Mouse (Mus musculus): ENCODE data around the gene Lrrk2.
A peak's percentile ranks its signal among the peaks of the same experiment; 100 is the strongest.

The Lrrk2 gene

DNA sequence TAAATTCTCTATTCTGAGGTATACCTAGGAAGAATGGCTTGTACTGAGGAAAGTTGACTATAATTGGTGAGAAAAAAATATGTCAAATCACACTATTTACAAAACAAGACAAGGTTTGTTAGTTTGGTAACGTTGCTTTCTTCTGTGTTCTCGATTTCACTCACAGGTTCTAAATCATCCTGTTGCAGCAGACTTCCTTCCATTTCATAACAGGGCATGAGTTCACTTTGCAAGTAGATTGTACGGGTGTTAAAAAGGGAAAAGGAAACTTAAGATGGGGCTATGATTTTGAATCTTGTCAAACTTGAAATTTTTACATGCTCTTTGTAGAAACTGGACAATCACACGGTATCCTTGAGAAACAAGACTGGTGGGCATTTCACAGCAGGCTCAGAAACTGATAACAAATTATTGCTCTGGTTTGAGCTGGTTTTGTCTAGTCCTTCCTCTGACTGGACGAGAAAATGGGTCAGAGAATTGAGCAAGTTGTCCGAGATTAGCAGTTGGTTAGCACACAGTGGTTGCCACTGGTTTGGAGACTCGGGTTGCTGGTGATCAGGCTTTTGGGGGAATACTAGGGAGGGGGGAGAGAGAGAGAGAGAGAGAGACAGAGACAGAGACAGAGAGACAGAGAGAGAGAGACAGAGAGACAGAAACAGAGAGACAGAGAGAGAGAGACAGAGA is 13.0 kb downstream of the Lrrk2 start:
- DNase-seq (ENCODE audit: low spot score): no peak

DNA sequence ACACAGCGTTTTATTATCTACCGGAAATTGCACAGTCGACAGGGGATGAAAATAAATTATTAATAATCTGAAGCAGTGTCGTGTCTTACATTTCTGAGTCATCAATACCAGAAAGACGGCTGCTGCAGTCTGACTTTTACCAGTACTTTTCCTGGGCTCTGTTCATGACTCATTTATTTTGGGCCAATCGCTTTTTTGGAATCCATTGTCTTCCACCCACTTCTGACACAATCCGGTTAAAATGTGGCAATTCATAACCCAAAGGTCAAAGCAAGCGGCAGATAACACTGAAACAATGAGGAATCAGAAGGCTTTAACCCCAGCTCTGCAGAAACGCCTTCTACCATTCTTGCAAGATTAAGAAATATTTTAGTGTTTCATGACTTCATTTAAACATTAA is 17.7 kb downstream of the Lrrk2 start:
- DNase-seq (ENCODE audit: low spot score): no peak

DNA sequence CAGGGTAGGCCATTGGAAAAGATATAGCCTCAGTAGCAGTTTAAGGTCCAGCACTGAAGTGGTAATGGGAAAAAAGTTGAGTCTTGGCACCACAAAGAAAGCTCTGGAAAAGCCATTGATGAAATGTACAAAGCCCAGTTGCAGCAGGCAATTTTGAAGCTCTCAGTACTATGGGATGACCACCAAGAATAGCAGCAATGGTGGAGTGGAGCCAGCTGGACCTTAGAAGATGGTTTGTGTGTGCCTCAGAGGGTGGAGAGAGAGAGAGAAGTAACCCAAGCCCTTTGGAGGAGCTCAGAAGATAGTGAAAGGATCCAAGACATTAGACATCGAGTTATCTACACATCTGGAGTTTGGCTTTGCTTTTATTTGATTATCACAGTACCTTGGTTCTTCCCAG is 20.1 kb downstream of the Lrrk2 start:
- no peak for DNase-seq (ENCODE audit: low spot score)

DNA sequence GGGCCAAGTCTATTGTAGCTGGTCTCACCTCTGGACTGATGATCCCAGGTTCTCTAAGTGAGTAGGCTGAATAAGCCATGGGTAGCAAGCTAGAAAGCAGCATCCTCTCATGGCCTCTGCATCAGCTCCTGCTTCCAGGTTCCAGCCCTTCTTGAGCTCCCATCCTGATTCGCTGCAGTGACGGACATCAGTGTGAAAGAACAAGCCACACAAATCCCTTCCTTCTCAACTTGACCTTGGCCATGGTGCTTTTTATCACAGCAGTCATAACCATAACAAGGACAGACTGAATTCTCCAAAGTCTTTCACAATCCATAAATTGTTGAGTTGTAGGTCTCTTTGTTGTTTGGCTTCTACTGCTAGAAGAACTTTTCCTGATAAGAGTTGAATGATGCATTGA is 20.9 kb downstream of the Lrrk2 start:
- DNase-seq (ENCODE audit: low spot score): no peak

DNA sequence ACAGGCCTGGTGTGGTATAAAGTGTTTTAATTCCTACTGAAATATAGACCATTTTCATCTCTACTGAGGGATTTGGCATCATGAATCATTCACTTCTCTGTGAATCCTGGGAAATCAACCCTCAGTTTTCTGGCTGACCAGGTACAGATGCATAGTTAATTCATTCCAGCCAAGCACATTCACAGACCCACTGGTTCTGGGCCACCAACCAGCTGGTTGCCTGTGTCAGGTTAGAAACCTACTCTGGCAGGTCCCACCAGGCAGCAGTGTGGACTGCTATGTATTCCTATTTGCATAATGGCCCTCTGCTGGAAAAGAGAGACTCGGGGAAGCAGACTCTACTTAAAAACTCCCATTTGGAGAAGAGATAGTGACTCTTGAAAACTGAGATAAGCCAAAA is 27.9 kb downstream of the Lrrk2 start:
- no peak for DNase-seq (ENCODE audit: low spot score)

DNA sequence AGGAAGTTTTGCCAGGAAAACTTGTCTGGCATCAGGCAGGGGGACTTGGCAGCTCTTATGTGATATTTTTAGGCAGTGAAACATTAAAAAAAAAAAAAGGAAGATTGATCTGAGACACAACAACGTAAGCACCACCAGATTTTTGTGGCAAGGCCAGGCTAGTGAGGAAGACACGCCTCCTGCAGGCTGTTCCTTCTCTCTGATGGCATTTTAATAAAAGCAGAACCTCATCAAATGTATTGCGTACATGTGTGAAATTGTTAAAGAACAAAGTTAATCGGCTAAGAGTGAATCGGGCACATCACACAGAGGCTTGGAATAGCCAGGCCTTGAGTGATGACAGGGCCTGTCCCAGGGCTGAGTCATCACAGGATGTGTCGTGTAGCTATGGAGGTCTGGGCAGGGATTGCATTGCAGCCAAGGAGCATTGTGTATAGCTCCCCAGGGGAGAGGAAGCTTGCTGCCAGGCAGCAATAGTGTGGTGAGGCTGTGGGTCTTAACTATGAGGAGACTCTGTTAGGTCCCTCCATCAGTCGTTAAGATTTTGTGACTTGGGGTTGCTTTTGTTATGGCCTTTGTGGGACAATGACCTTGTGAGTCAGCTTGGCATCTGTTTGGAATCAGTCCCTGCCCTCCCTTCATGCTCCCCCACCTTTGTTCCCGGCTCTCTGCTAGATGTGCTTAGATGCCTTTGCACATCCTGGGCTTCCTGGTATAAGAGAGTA is 30.2 kb downstream of the Lrrk2 start:
- peak; percentile 38 for DNase-seq (ENCODE audit: low spot score)

DNA sequence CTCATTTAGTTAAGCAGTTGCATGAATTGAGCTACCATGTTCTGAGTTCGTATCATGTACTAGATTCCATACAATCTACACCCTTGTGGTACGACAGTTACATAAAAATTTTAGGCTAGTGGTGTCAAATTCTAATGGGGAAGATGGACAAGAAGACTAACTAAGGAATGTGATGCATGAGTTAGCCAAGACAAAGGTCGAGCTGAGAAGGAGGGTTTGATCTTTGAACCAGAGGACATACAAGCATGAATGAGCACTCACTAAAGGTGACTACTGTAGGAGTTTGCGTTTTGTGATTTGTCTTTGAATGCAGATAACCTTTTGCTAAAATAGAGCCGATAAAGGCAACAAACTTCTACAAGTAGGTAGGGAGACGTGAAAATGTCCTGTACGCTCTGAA is 31.1 kb downstream of the Lrrk2 start:
- no peak for DNase-seq (ENCODE audit: low spot score)

DNA sequence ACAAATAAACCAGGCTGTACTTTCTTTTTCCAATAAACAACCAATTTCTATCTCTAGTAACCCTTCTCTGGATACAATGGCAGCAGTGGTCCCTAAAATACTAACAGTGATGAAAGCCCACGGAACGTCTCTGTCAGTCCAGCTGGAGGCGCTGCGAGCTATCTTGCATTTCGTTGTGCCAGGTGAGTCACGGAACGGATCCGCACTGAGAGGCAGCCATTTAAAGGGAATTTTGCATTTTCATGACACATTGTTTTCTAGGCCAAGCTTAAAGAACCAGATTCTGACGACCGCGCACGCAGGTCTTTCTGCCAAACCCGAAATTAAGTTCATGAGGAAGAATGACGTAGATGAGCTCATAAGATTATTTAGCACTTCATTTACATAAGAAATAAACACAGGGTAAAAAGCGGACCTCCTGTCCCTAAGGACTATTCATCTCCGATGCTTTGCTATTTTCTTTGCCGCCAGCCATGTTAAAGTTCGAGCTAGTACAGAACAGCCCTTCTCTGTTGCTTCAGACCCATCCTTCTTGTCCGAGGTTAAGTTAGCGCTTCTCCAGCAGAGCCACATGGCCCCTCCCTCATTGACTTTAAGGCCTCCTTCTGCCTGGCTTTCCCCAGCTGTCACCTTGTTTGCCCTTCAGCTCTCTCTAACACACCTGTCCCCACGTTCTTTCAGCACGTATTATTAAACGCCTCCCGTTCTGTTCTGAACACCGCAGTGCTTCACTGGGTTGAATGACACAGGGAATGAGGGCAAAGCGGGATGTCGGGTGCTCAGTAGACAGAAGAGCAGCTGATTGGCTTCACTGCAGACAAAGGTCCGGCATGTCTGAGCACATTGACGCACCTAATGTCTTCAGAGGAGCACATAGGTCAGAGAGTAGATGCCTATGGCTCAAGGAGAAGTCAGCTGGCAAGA is 36.5 kb downstream of the Lrrk2 start:
- peak; percentile 55 for DNase-seq (ENCODE audit: low spot score)

DNA sequence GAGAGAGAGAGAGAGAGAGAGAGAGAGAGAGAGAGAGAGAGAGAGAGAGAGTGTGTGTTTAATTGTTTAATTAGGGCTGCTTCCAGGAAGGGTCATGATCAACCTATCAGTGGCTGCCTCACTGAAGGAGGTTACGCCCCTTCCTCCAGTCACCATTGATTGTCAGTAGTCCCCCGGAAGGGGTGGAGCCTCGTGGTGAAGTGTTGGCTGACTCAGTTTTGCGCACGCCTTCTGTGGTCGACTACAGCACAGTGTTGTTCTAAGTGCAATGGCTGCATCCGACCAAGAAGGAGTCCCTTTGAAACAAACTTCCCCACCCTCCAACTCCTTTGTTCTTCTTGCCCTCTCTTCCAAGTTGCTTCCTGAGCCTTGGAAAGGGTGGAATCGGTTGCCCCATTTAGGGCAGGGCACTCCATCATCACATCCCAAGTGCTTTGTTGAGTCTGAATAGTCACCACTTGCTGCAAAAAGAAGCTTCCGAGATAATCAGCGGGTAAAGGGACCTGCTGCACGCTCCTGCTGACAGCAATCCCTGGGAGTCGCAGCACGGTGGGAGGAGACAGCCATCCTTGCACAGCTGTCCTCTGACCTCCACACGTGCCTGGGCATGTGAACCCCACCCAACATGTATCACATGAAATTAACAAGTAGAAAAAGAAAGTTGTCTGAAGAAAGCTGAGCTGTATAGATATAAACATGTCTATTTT is 62.4 kb downstream of the Lrrk2 start:
- no peak for DNase-seq (ENCODE audit: low spot score)

DNA sequence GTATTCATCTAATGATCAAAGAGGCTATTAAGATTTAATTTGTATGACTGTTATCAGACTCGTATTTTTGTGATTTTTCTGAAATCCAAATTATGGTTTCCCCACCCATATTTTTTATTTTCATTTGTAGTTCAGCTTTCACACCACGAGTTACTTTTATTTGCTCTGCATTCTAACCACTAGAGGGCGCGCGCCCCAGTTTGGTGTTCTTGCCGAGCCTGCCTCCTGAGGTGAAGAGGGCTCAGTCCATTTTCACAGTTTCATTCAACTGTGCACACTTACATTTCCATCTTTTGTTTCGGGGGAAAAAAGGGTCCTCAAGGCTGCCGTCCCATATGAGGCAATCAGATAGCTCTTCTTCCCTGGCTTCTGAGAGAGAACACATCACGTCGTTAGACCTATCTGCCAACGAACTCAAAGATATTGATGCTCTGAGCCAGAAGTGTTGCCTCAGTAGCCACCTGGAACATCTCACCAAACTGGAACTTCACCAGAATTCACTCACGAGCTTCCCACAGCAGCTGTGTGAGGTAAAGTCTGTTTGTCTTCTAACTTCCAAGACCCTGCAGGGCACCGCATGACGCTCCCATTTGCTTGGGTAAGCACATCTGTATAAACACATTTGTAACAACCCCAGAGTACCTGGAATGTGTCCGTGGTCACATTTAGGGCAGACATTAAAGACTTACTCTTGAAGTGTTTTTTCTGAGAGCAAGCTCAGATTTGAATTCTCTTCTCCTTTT is 64.0 kb downstream of the Lrrk2 start:
- DNase-seq (ENCODE audit: low spot score): peak; percentile 71

DNA sequence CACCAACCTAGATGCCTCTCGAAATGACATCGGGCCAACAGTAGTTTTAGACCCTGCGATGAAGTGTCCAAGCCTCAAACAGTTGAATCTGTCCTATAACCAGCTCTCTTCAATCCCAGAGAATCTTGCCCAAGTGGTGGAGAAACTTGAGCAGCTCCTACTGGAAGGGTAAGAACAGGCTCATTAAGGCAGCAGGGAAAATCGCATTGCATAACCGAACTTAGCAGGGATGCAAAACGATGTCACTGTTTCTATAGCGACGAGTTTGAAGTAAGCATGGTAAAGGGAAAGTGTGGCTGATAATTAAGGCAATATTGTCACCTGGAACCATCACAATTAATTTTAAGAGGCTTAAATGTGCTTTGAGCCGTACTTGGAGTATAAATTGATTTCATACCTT is 65.8 kb downstream of the Lrrk2 start:
- DNase-seq (ENCODE audit: low spot score): no peak

DNA sequence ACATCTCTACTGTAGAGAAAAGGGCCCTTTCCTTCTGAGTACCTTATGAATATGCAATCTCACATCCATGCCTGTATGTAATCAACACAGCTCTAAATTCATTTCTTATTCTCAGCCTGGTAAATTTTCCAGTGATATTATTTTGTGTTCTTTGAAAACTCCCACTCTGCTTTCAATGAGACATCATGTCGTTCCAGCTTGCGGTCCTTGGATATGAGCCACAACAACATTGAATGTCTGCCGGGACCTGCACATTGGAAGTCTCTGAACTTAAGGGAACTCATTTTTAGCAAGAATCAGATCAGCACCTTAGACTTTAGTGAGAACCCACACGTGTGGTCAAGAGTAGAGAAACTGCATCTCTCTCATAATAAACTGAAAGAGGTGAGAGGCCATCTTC is 72.5 kb downstream of the Lrrk2 start:
- no peak for DNase-seq (ENCODE audit: low spot score)

DNA sequence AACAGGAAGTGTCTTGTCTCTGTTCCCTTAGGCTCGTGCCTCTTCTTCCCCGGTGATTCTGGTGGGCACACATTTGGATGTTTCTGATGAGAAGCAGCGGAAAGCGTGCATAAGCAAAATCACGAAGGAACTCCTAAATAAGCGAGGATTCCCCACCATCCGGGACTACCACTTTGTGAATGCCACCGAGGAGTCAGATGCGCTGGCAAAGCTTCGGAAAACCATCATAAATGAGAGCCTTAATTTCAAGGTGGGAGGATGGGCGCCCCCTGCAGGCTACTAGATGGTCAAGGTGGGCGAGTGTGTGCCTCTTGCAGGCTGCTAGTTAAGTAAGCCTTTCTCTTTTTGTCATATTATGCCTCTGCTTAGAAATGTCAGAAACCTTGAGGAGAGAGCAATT is 79.1 kb downstream of the Lrrk2 start:
- DNase-seq (ENCODE audit: low spot score): peak; percentile 30

DNA sequence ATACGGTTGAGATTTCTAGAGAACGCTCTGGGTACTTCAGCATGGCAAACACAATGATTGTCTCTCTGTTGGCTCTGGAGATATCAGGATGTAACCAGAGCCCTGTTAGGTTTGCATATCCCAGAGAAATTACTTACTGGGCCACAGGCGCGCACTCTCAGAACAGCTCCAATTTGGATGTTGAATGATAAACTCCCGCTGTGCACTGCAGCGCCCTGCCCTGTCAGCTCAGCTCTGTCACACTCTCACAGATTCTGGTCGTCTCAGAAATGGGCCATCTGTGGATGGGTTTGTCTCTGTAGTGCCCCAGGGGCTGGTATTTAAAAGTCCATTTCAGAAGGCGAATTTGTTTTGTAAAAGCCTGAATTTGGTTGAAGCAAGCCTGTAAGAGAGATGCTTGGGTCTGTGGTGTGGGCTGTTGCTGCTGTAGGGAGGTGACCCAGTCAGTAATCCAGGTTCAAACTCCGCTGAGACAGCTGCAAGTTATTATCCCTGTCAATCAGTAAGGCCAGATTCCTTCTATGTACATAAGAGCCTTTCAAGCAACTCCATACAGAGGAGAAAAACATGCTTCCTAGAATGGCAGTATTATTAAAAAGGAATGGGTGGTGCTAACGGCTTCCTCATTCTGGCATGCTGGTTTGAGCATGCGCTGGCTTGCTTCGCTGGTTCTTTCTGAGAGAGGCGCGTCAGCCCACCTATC is 80.6 kb downstream of the Lrrk2 start:
- peak; percentile 22 for DNase-seq (ENCODE audit: low spot score)

DNA sequence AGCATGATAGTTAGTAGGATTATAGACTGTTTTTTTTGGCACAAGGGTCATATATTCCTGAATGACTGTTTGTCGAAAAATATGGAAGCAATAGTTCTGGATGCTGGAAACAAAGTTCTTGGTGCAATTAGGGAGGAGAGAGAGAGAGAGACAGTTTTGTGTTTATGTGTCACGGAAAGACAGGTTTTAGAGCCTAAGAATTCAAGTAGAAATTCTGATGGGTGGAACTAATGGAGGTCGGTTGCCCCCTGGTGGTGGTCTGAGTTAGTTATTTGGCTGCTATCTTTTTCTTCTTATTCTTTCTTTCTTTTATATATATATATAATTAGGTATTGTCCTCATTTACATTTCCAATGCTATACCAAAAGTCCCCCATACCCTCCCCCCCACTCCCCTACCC is 81.6 kb downstream of the Lrrk2 start:
- peak; percentile 59 for DNase-seq (ENCODE audit: low spot score)

DNA sequence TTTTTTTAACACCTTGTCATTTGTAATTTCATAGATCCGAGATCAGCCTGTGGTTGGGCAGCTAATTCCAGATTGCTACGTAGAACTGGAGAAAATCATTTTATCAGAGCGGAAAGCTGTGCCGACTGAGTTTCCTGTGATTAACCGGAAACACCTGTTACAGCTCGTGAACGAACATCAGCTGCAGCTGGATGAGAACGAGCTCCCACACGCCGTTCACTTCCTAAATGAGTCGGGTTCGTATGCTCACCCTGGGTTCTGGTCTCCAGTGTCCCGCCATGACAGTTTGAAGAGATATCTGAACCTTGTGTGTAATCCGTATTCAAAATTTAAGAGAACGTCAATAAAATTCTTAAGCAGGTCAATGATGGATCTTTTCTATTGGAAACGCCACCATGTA is 82.8 kb downstream of the Lrrk2 start:
- peak; percentile 18 for DNase-seq (ENCODE audit: low spot score)

DNA sequence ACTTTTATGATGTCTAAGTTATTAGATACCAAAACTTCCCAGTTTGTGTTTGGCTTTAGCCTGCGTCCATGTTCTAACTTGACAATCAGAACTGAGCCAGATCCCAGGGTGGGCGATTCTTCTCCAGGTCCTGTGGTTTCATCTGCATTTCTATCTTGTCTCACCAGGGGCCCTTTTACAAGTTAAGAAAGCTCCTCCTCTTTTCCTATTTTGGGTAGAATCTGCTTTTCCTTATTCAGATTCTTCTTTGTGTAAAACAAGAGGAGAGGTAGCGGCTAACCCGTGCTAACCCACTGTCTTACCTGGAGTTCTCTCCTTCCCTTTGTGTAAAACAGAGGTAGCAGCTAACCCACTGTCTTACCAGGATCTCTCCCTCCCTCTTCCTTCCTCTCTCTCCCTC is 99.1 kb downstream of the Lrrk2 start:
- no peak for DNase-seq (ENCODE audit: low spot score)

DNA sequence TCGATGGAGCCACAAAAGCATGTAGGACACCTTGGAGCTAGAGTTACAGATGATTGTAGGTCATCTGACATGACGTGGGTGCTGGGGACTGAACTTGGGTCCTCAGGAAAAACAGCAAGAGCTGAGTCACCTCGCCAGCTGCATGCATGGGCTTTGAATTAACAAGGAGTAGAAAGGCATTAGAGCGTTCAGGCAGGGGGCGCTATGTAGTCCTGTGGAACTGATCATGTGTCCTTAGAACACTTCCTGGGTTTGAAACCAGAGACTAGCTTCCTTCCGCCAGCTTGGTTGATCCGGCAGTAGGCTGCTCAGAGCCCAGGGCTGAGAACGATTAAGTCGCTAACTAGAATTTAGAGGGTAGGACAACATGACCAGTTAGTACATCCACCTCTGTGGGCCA is 106.2 kb downstream of the Lrrk2 start:
- no peak for DNase-seq (ENCODE audit: low spot score)

DNA sequence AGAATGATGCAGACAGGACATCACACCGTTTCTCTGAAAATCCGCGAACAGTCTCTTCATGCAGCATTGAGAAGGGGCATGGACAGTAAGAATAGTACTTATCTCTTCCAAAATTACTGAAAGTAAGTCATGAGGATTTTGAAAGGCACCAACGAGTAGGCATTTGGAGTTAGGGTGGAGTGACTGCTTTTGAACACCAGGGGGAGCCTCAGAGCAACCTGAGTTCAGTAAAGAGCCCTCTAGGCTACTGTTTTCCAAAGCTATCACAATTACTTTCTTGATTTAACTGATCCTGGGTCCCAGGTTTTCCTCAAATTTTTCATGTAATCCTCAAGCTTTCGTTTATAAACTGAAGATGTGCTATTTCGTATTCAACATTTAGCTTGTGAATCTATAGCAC is 108.2 kb downstream of the Lrrk2 start:
- peak; percentile 69 for DNase-seq (ENCODE audit: low spot score)

DNA sequence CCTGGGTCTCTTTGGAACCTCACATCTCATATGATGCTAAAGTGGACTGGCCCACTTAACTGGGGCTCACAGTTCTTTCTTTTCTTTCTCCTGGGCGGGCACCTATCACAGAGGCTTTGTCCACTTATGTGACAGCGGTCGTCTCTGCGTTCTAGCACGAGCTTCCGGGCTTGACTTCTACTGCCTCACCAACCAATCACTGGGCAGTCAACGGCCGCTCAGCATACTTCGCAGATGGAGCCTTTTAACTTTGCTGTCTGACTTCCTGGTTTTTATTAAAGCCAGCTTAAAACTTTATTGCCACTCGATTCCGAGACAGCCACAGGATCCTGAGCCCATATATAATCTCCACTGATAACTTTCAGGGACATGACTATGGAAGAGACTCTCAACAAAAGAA is 115.4 kb downstream of the Lrrk2 start:
- no peak for DNase-seq (ENCODE audit: low spot score)

DNA sequence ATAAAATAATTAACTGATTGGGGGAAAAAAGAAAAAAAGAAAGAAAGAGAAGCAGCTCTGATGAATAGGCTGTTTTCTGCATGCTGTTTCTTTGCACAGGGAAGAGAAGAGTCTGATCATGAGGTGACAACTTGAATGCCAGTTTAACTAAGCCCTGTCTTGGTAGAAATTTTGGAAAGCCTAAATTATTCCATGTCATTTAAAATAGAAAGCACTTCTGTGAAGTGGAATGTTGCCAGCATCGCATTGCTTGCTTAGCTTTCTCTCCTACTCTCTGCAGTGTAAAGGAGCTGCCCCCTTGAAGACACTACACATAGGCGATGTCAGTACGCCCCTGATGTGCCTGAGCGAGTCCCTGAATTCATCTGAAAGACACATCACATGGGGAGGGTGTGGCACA is 133.5 kb downstream of the Lrrk2 start:
- DNase-seq (ENCODE audit: low spot score): no peak

All from embryo, embryonic 10 days (tissue).